Mouse (Mus musculus) right cerebral cortex, adult 18-20 months (tissue): ENCODE measurements around the gene Gm10330.
"Not testable (repeated sequence)": the region's sequence is repeated elsewhere in the genome, so short reads cannot be mapped to it uniquely, and the experiment has no call there.

Experiments
- DNase-seq: peaks from one replicate; pipeline ENCODE4 v3.0.0; 2022; ENCODE audit warnings: mixed read lengths

Gm10330 gene

DNA sequence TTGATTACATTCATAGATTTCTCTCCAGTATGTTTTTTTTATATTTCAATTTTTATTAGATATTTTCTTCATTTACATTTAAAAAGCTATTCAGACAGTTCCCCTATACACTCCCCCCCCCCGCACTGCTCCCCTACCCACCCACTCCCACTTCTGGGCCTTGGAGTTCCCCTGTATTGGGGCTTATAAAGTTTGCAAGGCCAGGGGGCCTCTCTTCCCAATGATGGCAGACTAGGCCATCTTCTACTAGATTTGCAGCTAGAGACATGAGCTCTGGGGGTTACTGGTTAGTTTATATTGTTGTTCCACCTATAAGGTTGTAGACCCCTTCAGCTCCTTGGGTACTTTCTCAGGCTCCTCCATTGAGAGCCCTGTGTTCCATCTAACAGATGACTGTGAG, at the start of gene Gm10330:
Gm10330 (minus strand) TSS at position 101 of the 400 bp plus-strand sequence.
- DNase-seq, result not testable (repeated sequence)

GRCm38 (mm10) chr12:23800776-23801175, 20.7 kb upstream of the Gm10330 start:
- DNase-seq, result not testable (repeated sequence)

- peak; percentile 0 for DNase-seq
Observed at GRCm38 (mm10) chr12:23800366-23800765, 20.3 kb upstream of the Gm10330 start.
